Mouse (Mus musculus) lung, embryonic 14.5 days (tissue): ENCODE results near the gene Stab2. TPM values are rescaled to one million over a fixed set of nuclear protein-coding genes. Genes with fewer than 3 reads are reported as not detected.

Experiments
- ATAC-seq: fragments of 200-750 bp; cut with Nextera tagmentation; 2 replicates; pipeline ENCODE4 v1.8.0; 2017; ENCODE audit warnings: mild to moderate bottlenecking, moderate TSS enrichment, moderate library complexity; ENCODE audit not compliant: insufficient read depth
- DNase-seq: peaks from one replicate; pipeline ENCODE4 v3.0.0-alpha.2; 2015
- H3K27ac ChIP-seq: fragments of 300-500 bp; sonication (generic); 2 replicates; pipeline ENCODE4 v1.5.1; 2014; ENCODE audit warnings: low read depth, mild to moderate bottlenecking, moderate library complexity
- H3K27me3 ChIP-seq: fragments of 300-500 bp; sonication (generic); 2 replicates; pipeline ENCODE4 v1.6.1; 2014; ENCODE audit warnings: low read length, control low read depth; ENCODE audit not compliant: insufficient read depth
- H3K36me3 ChIP-seq: fragments of 300-500 bp; sonication (generic); 2 replicates; pipeline ENCODE4 v1.6.1; 2014; ENCODE audit warnings: control low read depth; ENCODE audit not compliant: insufficient read depth
- H3K4me1 ChIP-seq: fragments of 300-500 bp; sonication (generic); 2 replicates; pipeline ENCODE4 v1.6.1; 2014; ENCODE audit warnings: antibody characterized with exemption, control low read depth; ENCODE audit not compliant: insufficient read depth
- H3K4me2 ChIP-seq: fragments of 300-500 bp; sonication (generic); 2 replicates; pipeline ENCODE4 v1.6.1; 2014; ENCODE audit warnings: mild to moderate bottlenecking
- H3K4me3 ChIP-seq: fragments of 300-500 bp; sonication (generic); 2 replicates; pipeline ENCODE4 v1.5.1; 2014; ENCODE audit warnings: low read depth, low read length
- H3K9ac ChIP-seq: fragments of 300-500 bp; sonication (generic); 2 replicates; pipeline ENCODE4 v1.6.1; 2014
- H3K9me3 ChIP-seq: fragments of 300-500 bp; sonication (generic); 2 replicates; pipeline ENCODE4 v1.6.1; 2016; ENCODE audit warnings: low read depth, low read length, control low read depth
- CTCF ChIP-seq: IDR thresholded peaks from 2 replicates; pipeline ENCODE4 v1.5.1; 2016; ENCODE audit warnings: antibody characterized with exemption, low read depth
- WGBS: fragments of 180-500 bp; shearing (Covaris S2); extraction: QIAGEN DNeasy Blood & Tissue Kit; methylation state at CpG from one replicate; pipeline ENCODE4 v1.1.7; 2014; 5-methylcytosine and 5-hydroxymethylcytosine counted together
- polyA plus RNA-seq: library from polyadenylated mRNA; unstranded; fragments of >200 nt; fragmentation: Nextera tagmentation; extraction: Ambion mirVana; gene quantifications from 2 replicates; pipeline ENCODE4 v1.2.1, GENCODE M21; 2014

Gene Stab2
- polyA plus RNA-seq, 1 experiment from 2014 or later: 5.8 TPM

DNA sequence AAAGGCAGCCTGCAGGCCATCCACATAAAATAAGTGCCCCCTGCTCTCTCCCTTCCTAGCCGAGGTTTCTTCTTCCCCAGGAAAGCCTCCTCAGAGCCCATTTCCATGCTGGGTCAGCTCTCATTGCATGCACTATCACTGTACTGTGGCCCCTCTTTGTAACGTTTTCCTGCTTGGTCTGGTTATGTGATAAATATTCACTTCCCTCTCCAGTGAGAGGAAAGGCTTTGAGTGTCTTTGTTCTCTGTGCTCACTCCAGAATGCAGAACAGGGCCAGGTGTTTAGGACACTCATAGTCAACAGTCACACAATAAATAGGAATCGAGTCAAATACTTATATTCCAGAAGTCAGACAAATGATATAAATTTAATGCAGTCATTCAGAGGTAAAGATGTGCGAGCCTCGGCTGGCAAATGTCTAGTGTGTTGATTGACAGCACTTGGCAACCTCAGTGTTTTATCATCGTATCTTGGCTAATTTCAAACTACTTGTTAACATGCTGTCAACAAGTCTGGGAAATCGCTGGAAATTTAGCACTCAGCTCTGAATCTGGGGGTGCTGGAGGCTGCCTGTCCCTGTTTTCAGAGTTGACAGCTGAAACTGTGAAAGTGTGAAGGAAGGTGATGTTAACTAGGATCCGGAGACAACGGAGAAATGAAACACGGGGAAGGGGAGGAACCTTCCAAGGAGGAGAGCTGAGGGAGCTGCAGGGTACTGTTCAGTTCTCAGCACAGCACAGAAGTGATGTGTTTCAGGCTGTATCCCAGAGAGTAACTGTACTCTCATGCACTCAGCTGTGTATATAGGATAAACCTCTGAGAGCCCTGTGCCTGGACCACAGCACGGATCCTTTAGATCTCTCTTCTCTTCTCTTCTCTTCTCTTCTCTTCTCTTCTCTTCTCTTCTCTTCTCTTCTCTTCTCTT is 46.0 kb downstream of the Stab2 start:
- H3K4me2 ChIP-seq: no peak overlapping the region
- H3K27me3 ChIP-seq: no peaks in the 10 kb centered on the region

DNA sequence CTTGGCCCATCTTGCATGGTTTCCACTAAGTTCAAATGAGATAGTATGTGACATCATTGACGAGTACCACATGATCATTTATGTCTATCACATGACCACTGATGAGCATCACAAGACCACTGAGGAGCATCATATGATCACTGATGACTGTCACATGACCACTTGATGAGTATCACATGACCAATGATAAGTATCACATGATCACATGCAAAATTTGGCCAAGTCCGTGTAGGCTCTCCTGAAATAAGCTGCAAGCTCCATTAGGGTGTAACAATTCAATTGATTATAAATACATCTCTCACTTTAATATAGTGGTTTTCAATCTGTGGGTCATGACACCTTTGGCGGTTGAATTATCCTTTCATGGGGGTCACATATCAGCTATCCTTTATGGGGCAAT is 52.5 kb downstream of the Stab2 start:
- Histone ChIP-seq H3K4me2 (no peak overlapping the region), H3K36me3 (no peaks in the 10 kb centered on the region), H3K27me3 (no peaks in the 10 kb centered on the region), H3K9ac (no peak overlapping the region), H3K9me3 (no peaks in the 10 kb centered on the region), H3K4me1 (no peaks in the 10 kb centered on the region), H3K27ac (no peak overlapping the region), H3K4me3 (no peak overlapping the region)
- TF ChIP-seq CTCF: no peak
- no peak for DNase-seq
- ATAC-seq: no peak
- 90% methylated on average over 3 of the region's 3 CpGs for WGBS

More for the DNA sequence above, 46.0 kb downstream of the Stab2 start:
- no peak overlapping the region for H3K27ac ChIP-seq
- ATAC-seq: no peak
- H3K4me3 ChIP-seq: no peak overlapping the region
- H3K36me3 ChIP-seq: no peaks in the 10 kb centered on the region
- no peaks in the 10 kb centered on the region for H3K9me3 ChIP-seq
- TF ChIP-seq CTCF: no peak
- WGBS: 44% methylated on average over 11 of the region's 11 CpGs
- no peak overlapping the region for H3K9ac ChIP-seq
- H3K4me1 ChIP-seq: no peaks in the 10 kb centered on the region
- DNase-seq: no peak

DNA sequence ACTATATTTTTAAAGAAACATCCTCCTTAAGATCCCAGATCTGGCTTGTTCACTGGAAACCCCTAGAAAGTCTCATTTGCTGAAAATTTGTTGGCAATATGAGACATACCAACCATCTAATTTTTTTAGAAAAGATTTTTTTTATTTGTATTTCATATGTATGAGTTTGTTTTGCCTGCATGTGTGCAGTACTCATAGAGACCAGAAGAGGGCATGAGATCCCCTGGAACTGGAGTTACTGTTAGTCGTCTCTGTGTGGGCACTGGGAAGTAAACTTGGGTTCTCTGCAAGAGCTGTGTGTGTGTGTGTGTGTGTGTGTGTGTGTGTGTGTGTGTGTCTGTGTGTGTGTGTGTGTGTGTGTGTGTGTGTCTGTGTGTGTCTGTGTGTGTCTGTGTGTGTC is 55.1 kb downstream of the Stab2 start:
- no peak for TF ChIP-seq CTCF
- H3K36me3 ChIP-seq: no peaks in the 10 kb centered on the region
- H3K4me1 ChIP-seq: no peaks in the 10 kb centered on the region
- no peak overlapping the region for H3K27ac ChIP-seq
- H3K9me3 ChIP-seq: no peaks in the 10 kb centered on the region
- ATAC-seq (no peak), DNase-seq (no peak)
- no peaks in the 10 kb centered on the region for H3K27me3 ChIP-seq
- WGBS: 65% methylated on average over 1 of the region's 1 CpGs
- no peak overlapping the region for H3K4me2 ChIP-seq
- H3K9ac ChIP-seq: no peak overlapping the region
- H3K4me3 ChIP-seq: no peak overlapping the region

- Histone ChIP-seq H3K9ac (no peak overlapping the region), H3K27me3 (no peaks in the 10 kb centered on the region), H3K27ac (no peak overlapping the region), H3K4me1 (no peaks in the 10 kb centered on the region), H3K9me3 (no peaks in the 10 kb centered on the region), H3K4me3 (no peak overlapping the region), H3K4me2 (no peak overlapping the region), H3K36me3 (no peaks in the 10 kb centered on the region)
- DNase-seq (no peak), ATAC-seq (no peak)
- no peak for TF ChIP-seq CTCF
- 84% methylated on average over 4 of the region's 4 CpGs for WGBS
Observed at GRCm38 (mm10) chr10:86950806-86951205, 57.0 kb downstream of the Stab2 start.

GRCm38 (mm10) chr10:86949886-86950285 is 57.9 kb downstream of the Stab2 start:
- no peaks in the 10 kb centered on the region for H3K27me3 ChIP-seq
- WGBS: 68% methylated on average over 4 of the region's 4 CpGs
- no peak for TF ChIP-seq CTCF
- ATAC-seq (no peak), DNase-seq (no peak)
- no peaks in the 10 kb centered on the region for H3K4me1 ChIP-seq
- H3K27ac ChIP-seq: no peak overlapping the region
- no peaks in the 10 kb centered on the region for H3K9me3 ChIP-seq
- H3K9ac ChIP-seq: no peak overlapping the region
- no peak overlapping the region for H3K4me3 ChIP-seq
- no peaks in the 10 kb centered on the region for H3K36me3 ChIP-seq
- H3K4me2 ChIP-seq: no peak overlapping the region

DNA sequence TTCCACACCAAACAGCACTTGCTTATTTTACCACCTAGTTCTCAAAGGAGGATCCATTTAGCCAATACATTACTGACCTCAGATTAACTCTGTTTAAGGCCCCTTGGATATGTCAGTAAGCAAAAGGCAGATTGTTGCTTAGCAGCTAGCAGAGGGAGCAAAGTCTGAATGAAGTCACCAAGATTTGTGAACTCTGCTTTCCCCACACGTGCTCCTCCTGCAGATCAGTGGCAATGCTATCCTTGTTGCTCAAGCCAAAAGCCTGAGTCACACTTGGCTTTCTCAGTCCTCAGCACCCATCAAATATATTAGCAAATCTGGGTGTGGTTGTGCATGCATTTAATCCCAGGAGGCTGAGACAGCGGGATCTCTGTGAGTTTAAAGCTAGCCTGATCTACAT is 60.3 kb downstream of the Stab2 start:
- Histone ChIP-seq H3K9me3 (no peaks in the 10 kb centered on the region), H3K27me3 (no peaks in the 10 kb centered on the region), H3K4me3 (no peak overlapping the region), H3K9ac (no peak overlapping the region), H3K4me1 (no peaks in the 10 kb centered on the region), H3K36me3 (no peaks in the 10 kb centered on the region), H3K27ac (no peak overlapping the region), H3K4me2 (no peak overlapping the region)
- 68% methylated on average over 2 of the region's 2 CpGs for WGBS
- DNase-seq (no peak), ATAC-seq (no peak)
- no peak for TF ChIP-seq CTCF

DNA sequence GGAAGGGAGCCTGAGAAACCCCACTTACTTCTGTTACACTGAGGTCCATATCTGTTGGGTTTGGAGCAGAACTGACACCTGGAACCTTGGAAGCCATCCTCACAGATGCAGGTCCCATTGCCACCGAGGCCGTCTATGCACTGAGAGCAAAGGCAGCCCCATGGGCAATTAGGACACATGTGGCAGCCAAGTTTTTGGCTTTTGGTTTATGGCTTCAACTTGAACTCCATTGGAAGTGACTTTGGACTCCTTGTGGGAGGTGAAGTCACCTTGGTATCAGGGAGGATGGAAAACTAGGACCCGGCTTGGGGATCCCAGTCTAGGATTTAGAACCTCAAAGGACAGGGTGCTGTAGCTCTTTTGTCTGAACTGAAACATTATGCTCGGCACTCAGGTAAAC is 67.2 kb downstream of the Stab2 start:
- no peak for TF ChIP-seq CTCF
- H3K27me3 ChIP-seq: no peaks in the 10 kb centered on the region

More for the DNA sequence above, 67.2 kb downstream of the Stab2 start:
- H3K9me3 ChIP-seq: no peaks in the 10 kb centered on the region
- DNase-seq (no peak), ATAC-seq (no peak)
- no peak overlapping the region for H3K9ac ChIP-seq
- no peaks in the 10 kb centered on the region for H3K36me3 ChIP-seq
- 87% methylated on average over 4 of the region's 4 CpGs for WGBS
- H3K4me1 ChIP-seq: no peaks in the 10 kb centered on the region
- no peak overlapping the region for H3K4me2 ChIP-seq
- no peak overlapping the region for H3K4me3 ChIP-seq
- H3K27ac ChIP-seq: no peak overlapping the region
